9 mouse cellular contexts compared by ENCODE assay signal in genomic region chr19:38004809-38005380, GRCm38 (mm10). TPM values are rescaled to one million over a fixed set of nuclear protein-coding genes. Genes with fewer than 3 reads are reported as not detected.
DNase-seq lines count a peak whose midpoint lies in the region; ATAC-seq and TF ChIP-seq lines count a peak whose summit lies in the region.
"Had no signal": no experiment of that assay in that cellular context is flagged by ENCODE, and none has a peak within 500 bp of the region (broad histone marks: within the 10 kb centered on the region; RNA-seq: fewer than 3 reads in every experiment).

No protein-coding gene starts in this region.

- H3K4me3 ChIP-seq in gastrocnemius, adult 2 months, result no peak overlapping the region
- H3K4me3 ChIP-seq in intestine, embryonic 14.5 days (ENCODE audit: low read depth, low read length), result no peak overlapping the region
- no peak overlapping the region for H3K4me3 ChIP-seq in neural tube, embryonic 15.5 days (replicated peaks)
- H3K4me3 ChIP-seq: liver, embryonic 13.5 days had no signal

- no peak overlapping the region for H3K4me2 ChIP-seq in intestine, embryonic 14.5 days (ENCODE audit: low read length)
- H3K4me2 ChIP-seq in neural tube, embryonic 15.5 days, result no peak overlapping the region
- H3K4me2 ChIP-seq: liver, embryonic 13.5 days had no signal

- peaks cover 17% of the 10 kb centered on the region for H3K4me1 ChIP-seq in intestine, embryonic 14.5 days (replicated peaks; ENCODE audit: control insufficient read depth, insufficient read depth, low read length)
- peaks cover 3% of the 10 kb centered on the region; the same call in 1 of the 2 replicates for H3K4me1 ChIP-seq in neural tube, embryonic 15.5 days

- H3K9ac ChIP-seq in intestine, embryonic 14.5 days (ENCODE audit: low read length), result no peak overlapping the region
- no peak overlapping the region for H3K9ac ChIP-seq in neural tube, embryonic 15.5 days (replicated peaks)
- H3K9ac ChIP-seq: liver, embryonic 13.5 days had no signal

- whole genome bisulfite sequencing in intestine, embryonic 14.5 days, result 74% methylated on average over 8 of the region's 8 CpGs
- 87% methylated on average over 8 of the region's 8 CpGs for WGBS in neural tube, embryonic 15.5 days

- no peak for ATAC-seq in intestine, embryonic 14.5 days (replicated peaks; ENCODE audit: low FRiP score, low TSS enrichment, low read depth)
- no peak for ATAC-seq in neural tube, embryonic 15.5 days (ENCODE audit: low FRiP score)

- no peaks in the 10 kb centered on the region; the same call in 1 of the 2 replicates for H3K36me3 ChIP-seq in intestine, embryonic 14.5 days (ENCODE audit: control insufficient read depth, insufficient read depth, low read length)
- no peaks in the 10 kb centered on the region for H3K36me3 ChIP-seq in neural tube, embryonic 15.5 days
- H3K36me3 ChIP-seq: liver, embryonic 13.5 days had no signal

- peak overlapping the region; percentile 78 for H3K27ac ChIP-seq in gastrocnemius, adult 2 months
- H3K27ac ChIP-seq in intestine, embryonic 14.5 days (ENCODE audit: low read depth), result 0 out of 2 replicates have a peak overlapping the region, but pooled peaks have one; percentile 22
- no peak overlapping the region for H3K27ac ChIP-seq in neural tube, embryonic 15.5 days (replicated peaks)
- H3K27ac ChIP-seq: liver, embryonic 13.5 days had no signal

- peak; percentile 38 for DNase-seq in gastrocnemius, adult 2 months
- no peak for DNase-seq in gastrocnemius, postnatal 10 days
- peak; percentile 84 for DNase-seq in Muller cell, postnatal 12 days (ENCODE audit: inconsistent ontology term)
- DNase-seq in intestine, embryonic 14.5 days (ENCODE audit: low spot score), result no peak
- DNase-seq in lung, postnatal 14 days, result peak; percentile 54
- DNase-seq in frontal cortex, adult 2 months (ENCODE audit: extremely low spot score in 1 of 2, low spot score in 1 of 2), result no peak
- no peak for DNase-seq in cerebellum, adult 8-10 months
- DNase-seq: liver, embryonic 13.5 days had no signal

- TF ChIP-seq CTCF in gastrocnemius, adult 2 months (IDR thresholded peaks at IDR 0.05), result peak; percentile 23; the same call in 1 of the 2 replicates

- H3K9me3 ChIP-seq in intestine, embryonic 14.5 days (ENCODE audit: control insufficient read depth, low read length), result no peaks in the 10 kb centered on the region
- no peaks in the 10 kb centered on the region for H3K9me3 ChIP-seq in neural tube, embryonic 15.5 days (replicated peaks)
- H3K9me3 ChIP-seq: liver, embryonic 13.5 days had no signal

- H3K27me3 ChIP-seq in intestine, embryonic 14.5 days (replicated peaks; ENCODE audit: control insufficient read depth, insufficient read depth, low read length), result no peaks in the 10 kb centered on the region
- no peaks in the 10 kb centered on the region for H3K27me3 ChIP-seq in neural tube, embryonic 15.5 days (replicated peaks)
- H3K27me3 ChIP-seq: liver, embryonic 13.5 days had no signal

- intact Hi-C loops in gastrocnemius, adult 2 months (cut with DNase I), result no loop called here

RNA-seq across cellular contexts. Expression of gene Myof, which starts 38.5 kb away (rescaled TPM):
- total RNA-seq in gastrocnemius, adult 2 months (2021), result 1 to 10 TPM; 4.7 to 6.4 TPM
- 10 to 100 TPM in 1 of 2 experiments, 1 to 10 TPM in 1; 8.0 to 14.2 TPM for total RNA-seq in gastrocnemius, postnatal 10 days (2021)
- polyA plus RNA-seq in intestine, embryonic 14.5 days (2014; fragmentation: Nextera tagmentation; extraction: Ambion mirVana), result 16.7 and 17.9 TPM in 2 replicates
- polyA plus RNA-seq in frontal cortex, adult 2 months (2012; rRNA removed), result 5.0 and 7.1 TPM in 2 replicates
- polyA plus RNA-seq in neural tube, embryonic 15.5 days (2015; fragmentation: Nextera tagmentation; extraction: Ambion mirVana), result 2.0 and 3.6 TPM in 2 replicates

RNA-seq across cellular contexts. Expression of gene Cep55, which starts 49.9 kb away (rescaled TPM):
- total RNA-seq in gastrocnemius, adult 2 months (2021), result not detected
- 1 to 10 TPM; 3.7 to 4.5 TPM for total RNA-seq in gastrocnemius, postnatal 10 days (2021)
- 31.3 and 32.8 TPM in 2 replicates for polyA plus RNA-seq in intestine, embryonic 14.5 days (2014; fragmentation: Nextera tagmentation; extraction: Ambion mirVana)
- 0.48 and 0.50 TPM in 2 replicates for polyA plus RNA-seq in frontal cortex, adult 2 months (2012; rRNA removed)
- polyA plus RNA-seq in neural tube, embryonic 15.5 days (2015; fragmentation: Nextera tagmentation; extraction: Ambion mirVana), result 3.6 and 9.9 TPM in 2 replicates

Comparison
In these comparisons a context has a peak if more than half of its experiments do, and no peak if none do; other contexts are left out.
1. DNase-seq: peak in gastrocnemius, adult 2 months (single experiment), Muller cell, postnatal 12 days (single experiment) and lung, postnatal 14 days (single experiment); none in gastrocnemius, postnatal 10 days (single experiment), intestine, embryonic 14.5 days (single experiment), frontal cortex, adult 2 months (0 of 2) and cerebellum, adult 8-10 months (single experiment).